Mouse (Mus musculus): Measurements from ENCODE around the gene Crybb1. TPM values are rescaled to one million over a fixed set of nuclear protein-coding genes. Genes with fewer than 3 reads are reported as not detected.

Gene Crybb1
- polyA plus RNA-seq, 1 experiment from 2014 or later: 0.30 TPM

GRCm38 (mm10) chr5:112295162-112295561, 39.5 kb downstream of the Crybb1 start:
- WGBS (ENCODE audit: insufficient replicate concordance): 22% methylated on average over 8 of the region's 8 CpGs
- DNase-seq: no peak
- H3K27me3 ChIP-seq: no peaks in the 10 kb centered on the region
- peak overlapping the region; percentile 80 for H3K27ac ChIP-seq
- peaks cover 97% of the 10 kb centered on the region for H3K4me1 ChIP-seq (replicated peaks)
- no peaks in the 10 kb centered on the region for H3K9me3 ChIP-seq (replicated peaks)
- H3K36me3 ChIP-seq: 0 out of 2 replicates have a peak, but pooled peaks cover 3% of the 10 kb centered on the region
- peak; percentile 49 for ATAC-seq (ENCODE audit: low read depth)
- peak overlapping the region; percentile 47; the same call in 1 of the 2 replicates for H3K9ac ChIP-seq
- no peak overlapping the region for H3K4me3 ChIP-seq (replicated peaks)
- peak overlapping the region; percentile 21; the same call in 1 of the 2 replicates for H3K4me2 ChIP-seq

- H3K4me2 ChIP-seq: 0 out of 2 replicates have a peak overlapping the region, but pooled peaks have one; percentile 21
- peak overlapping the region; percentile 80 for H3K27ac ChIP-seq
- peaks cover 97% of the 10 kb centered on the region for H3K4me1 ChIP-seq (replicated peaks)
These were observed 39.9 kb downstream of the Crybb1 start for GRCm38 (mm10) chr5:112295564-112295963.

GRCm38 (mm10) chr5:112296404-112297181, 41.0 kb downstream of the Crybb1 start:
- Histone ChIP-seq H3K27ac (peak overlapping the region; percentile 80), H3K4me1 (replicated peaks) (peaks cover 100% of the 10 kb centered on the region), H3K36me3 (0 out of 2 replicates have a peak, but pooled peaks cover 3% of the 10 kb centered on the region), H3K27me3 (no peaks in the 10 kb centered on the region), H3K9me3 (replicated peaks) (no peaks in the 10 kb centered on the region), H3K9ac (peak overlapping the region; percentile 43), H3K4me2 (peak overlapping the region; percentile 28; the same call in 1 of the 2 replicates), H3K4me3 (replicated peaks) (no peak overlapping the region)
- WGBS (ENCODE audit: insufficient replicate concordance): 17% methylated on average over 6 of the region's 6 CpGs
- no peak for DNase-seq
- peak; percentile 72 for ATAC-seq (ENCODE audit: low read depth)

More at GRCm38 (mm10) chr5:112295564-112295963, 39.9 kb downstream of the Crybb1 start:
- H3K27me3 ChIP-seq: no peaks in the 10 kb centered on the region
- ATAC-seq (ENCODE audit: low read depth) (no peak), DNase-seq (no peak)
- WGBS (ENCODE audit: insufficient replicate concordance): 56% methylated on average over 8 of the region's 8 CpGs
- H3K9ac ChIP-seq: peak overlapping the region; percentile 47
- no peak overlapping the region for H3K4me3 ChIP-seq (replicated peaks)
- no peaks in the 10 kb centered on the region for H3K9me3 ChIP-seq (replicated peaks)
- 0 out of 2 replicates have a peak, but pooled peaks cover 3% of the 10 kb centered on the region for H3K36me3 ChIP-seq

- Histone ChIP-seq H3K9me3 (replicated peaks) (no peaks in the 10 kb centered on the region), H3K9ac (peak overlapping the region; percentile 43), H3K4me3 (replicated peaks) (no peak overlapping the region), H3K4me2 (0 out of 2 replicates have a peak overlapping the region, but pooled peaks have one; percentile 28), H3K27ac (peak overlapping the region; percentile 80), H3K36me3 (0 out of 2 replicates have a peak, but pooled peaks cover 3% of the 10 kb centered on the region), H3K4me1 (replicated peaks) (peaks cover 99% of the 10 kb centered on the region), H3K27me3 (no peaks in the 10 kb centered on the region)
- ATAC-seq (ENCODE audit: low read depth) (no peak), DNase-seq (no peak)
- WGBS (ENCODE audit: insufficient replicate concordance): 50% methylated on average over 2 of the region's 2 CpGs
These were observed 41.6 kb downstream of the Crybb1 start for GRCm38 (mm10) chr5:112297257-112297656.

GRCm38 (mm10) chr5:112298226-112298988, 42.8 kb downstream of the Crybb1 start:
- H3K27me3 ChIP-seq: no peaks in the 10 kb centered on the region
- 53% methylated on average over 12 of the region's 12 CpGs for WGBS (ENCODE audit: insufficient replicate concordance)
- no peaks in the 10 kb centered on the region for H3K9me3 ChIP-seq (replicated peaks)
- H3K9ac ChIP-seq: 0 out of 2 replicates have a peak overlapping the region, but pooled peaks have one; percentile 31
- no peak overlapping the region for H3K4me3 ChIP-seq (replicated peaks)
- peak; percentile 5; the same call in 1 of the 2 replicates for ATAC-seq (ENCODE audit: low read depth)
- peak overlapping the region; percentile 80 for H3K27ac ChIP-seq
- peaks cover 95% of the 10 kb centered on the region for H3K4me1 ChIP-seq (replicated peaks)
- DNase-seq: no peak
- H3K4me2 ChIP-seq: no peak overlapping the region
- peaks cover 3% of the 10 kb centered on the region; the same call in 1 of the 2 replicates for H3K36me3 ChIP-seq

DNA sequence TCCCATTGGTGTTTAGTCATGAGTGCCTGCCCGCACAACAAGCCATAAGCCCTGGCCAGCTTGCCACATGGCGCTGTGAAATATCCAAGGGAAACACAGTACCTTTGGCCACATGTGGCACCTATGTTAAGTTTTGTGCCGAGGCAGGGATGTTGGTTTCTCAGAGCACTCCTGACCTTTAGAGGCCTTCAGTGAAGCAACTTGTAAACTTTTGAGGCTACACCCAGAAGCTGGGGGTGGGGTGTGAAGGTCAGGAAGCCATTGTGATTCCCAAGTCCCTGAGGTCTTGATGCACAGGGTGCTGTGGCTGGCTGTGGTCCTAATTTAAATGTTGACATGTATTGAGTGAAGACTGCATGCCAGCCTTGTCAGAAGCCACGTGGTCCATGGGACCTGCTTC, 43.8 kb downstream of the Crybb1 start:
- peaks cover 13% of the 10 kb centered on the region; the same call in 1 of the 2 replicates for H3K36me3 ChIP-seq
- H3K27me3 ChIP-seq: no peaks in the 10 kb centered on the region
- H3K9ac ChIP-seq: no peak overlapping the region
- no peak for DNase-seq
- 72% methylated on average over 4 of the region's 4 CpGs for WGBS (ENCODE audit: insufficient replicate concordance)
- H3K27ac ChIP-seq: peak overlapping the region; percentile 80; the same call in 1 of the 2 replicates
- H3K4me2 ChIP-seq: no peak overlapping the region
- H3K9me3 ChIP-seq (replicated peaks): no peaks in the 10 kb centered on the region
- no peak overlapping the region for H3K4me3 ChIP-seq (replicated peaks)
- no peak for ATAC-seq (ENCODE audit: low read depth)
- H3K4me1 ChIP-seq (replicated peaks): peaks cover 85% of the 10 kb centered on the region

GRCm38 (mm10) chr5:112300112-112300511, 44.5 kb downstream of the Crybb1 start:
- H3K4me3 ChIP-seq (replicated peaks): no peak overlapping the region
- H3K27ac ChIP-seq: no peak overlapping the region
- no peak for ATAC-seq (ENCODE audit: low read depth)
- peaks cover 78% of the 10 kb centered on the region for H3K4me1 ChIP-seq (replicated peaks)
- H3K4me2 ChIP-seq: no peak overlapping the region
- no peaks in the 10 kb centered on the region for H3K9me3 ChIP-seq (replicated peaks)
- peaks cover 20% of the 10 kb centered on the region; the same call in 1 of the 2 replicates for H3K36me3 ChIP-seq
- 60% methylated on average over 2 of the region's 2 CpGs for WGBS (ENCODE audit: insufficient replicate concordance)
- no peaks in the 10 kb centered on the region for H3K27me3 ChIP-seq
- no peak overlapping the region for H3K9ac ChIP-seq
- no peak for DNase-seq

DNA sequence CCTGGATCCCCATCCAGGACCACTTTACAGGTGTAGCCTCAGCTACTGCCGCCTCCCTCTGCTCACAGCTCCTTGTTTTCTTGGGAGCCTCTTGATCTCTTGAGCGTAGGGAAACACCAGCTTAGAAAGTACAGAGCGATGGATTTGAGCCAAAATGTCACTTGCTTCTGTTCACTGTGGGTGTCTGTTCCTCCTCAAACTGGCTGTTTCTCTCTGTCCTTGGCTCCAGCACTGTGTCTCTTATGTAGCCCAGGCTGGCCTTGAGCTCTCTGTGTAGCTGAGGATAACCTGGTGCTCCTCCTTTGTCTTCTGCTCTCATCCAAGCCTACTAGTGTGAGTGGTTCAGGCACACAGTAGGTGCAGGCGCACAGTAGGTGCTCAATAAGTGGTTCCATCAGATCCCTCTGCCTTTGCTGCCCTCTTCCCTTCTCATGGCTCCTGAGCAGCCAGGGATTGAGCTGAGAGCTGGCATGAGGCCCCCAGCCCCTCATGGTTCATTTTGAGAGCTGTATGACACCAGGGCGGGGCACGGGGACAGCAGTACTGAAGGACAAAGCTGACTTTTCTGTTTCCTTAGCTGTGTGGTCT, 45.2 kb downstream of the Crybb1 start:
- Histone ChIP-seq H3K4me3 (replicated peaks) (no peak overlapping the region), H3K9me3 (replicated peaks) (no peaks in the 10 kb centered on the region), H3K9ac (no peak overlapping the region), H3K4me1 (replicated peaks) (peaks cover 71% of the 10 kb centered on the region), H3K4me2 (no peak overlapping the region), H3K36me3 (peaks cover 27% of the 10 kb centered on the region; the same call in 1 of the 2 replicates), H3K27ac (peak overlapping the region; percentile 72), H3K27me3 (no peaks in the 10 kb centered on the region)
- WGBS (ENCODE audit: insufficient replicate concordance): 79% methylated on average over 6 of the region's 6 CpGs
- ATAC-seq (ENCODE audit: low read depth) (no peak), DNase-seq (no peak)

DNA sequence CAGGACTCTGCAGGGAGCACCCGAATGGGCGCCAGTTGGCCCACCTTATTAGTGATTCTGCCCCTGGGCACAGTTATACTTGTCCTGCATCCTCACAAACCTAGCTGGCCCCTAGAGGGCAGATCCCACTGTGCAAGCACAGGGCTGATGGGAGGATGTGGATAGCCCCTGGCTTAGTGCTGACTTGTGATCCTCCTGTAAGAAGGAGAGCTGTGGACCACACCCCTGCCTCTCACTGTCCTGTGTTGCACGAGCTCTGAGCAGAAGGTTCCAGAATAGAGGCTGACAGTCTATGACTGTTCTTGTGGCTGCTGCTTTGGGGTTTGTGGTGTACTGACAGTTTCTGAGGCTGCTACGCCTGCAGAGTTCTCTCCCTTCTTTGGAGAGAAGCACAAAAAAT, 46.1 kb downstream of the Crybb1 start:
- Histone ChIP-seq H3K27ac (peak overlapping the region; percentile 72), H3K9me3 (replicated peaks) (no peaks in the 10 kb centered on the region), H3K4me3 (replicated peaks) (no peak overlapping the region), H3K4me1 (replicated peaks) (peaks cover 62% of the 10 kb centered on the region), H3K4me2 (no peak overlapping the region), H3K9ac (no peak overlapping the region), H3K27me3 (no peaks in the 10 kb centered on the region), H3K36me3 (peaks cover 36% of the 10 kb centered on the region; the same call in 1 of the 2 replicates)
- ATAC-seq (ENCODE audit: low read depth): no peak
- no peak for DNase-seq
- 65% methylated on average over 4 of the region's 4 CpGs for WGBS (ENCODE audit: insufficient replicate concordance)

DNA sequence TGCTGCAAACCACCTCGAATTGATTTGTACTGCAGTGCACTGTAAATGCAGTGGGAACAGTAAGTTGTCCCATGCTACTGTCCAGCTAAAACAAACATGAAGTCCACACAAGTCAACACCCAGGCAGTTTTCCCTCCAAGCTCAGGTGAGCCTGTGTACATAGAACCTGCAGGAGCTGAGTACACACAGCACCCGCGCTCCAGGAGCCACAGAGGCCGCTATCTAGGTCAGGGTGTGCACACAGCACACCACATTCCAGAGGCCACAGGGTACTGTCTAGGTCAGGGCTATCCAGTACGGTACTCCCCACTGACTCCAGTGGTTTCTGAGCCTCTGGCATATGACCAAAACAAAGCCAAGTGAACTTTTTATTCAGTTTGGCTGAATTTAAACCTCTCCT, 46.7 kb downstream of the Crybb1 start:
- ATAC-seq (ENCODE audit: low read depth): peak; percentile 84
- Histone ChIP-seq H3K9ac (no peak overlapping the region), H3K27ac (peak overlapping the region; percentile 76), H3K36me3 (peaks cover 41% of the 10 kb centered on the region), H3K4me1 (replicated peaks) (peaks cover 56% of the 10 kb centered on the region), H3K4me3 (replicated peaks) (no peak overlapping the region), H3K27me3 (no peaks in the 10 kb centered on the region), H3K4me2 (no peak overlapping the region), H3K9me3 (replicated peaks) (no peaks in the 10 kb centered on the region)
- WGBS (ENCODE audit: insufficient replicate concordance): 67% methylated on average over 5 of the region's 5 CpGs
- no peak for DNase-seq

- WGBS (ENCODE audit: insufficient replicate concordance): 79% methylated on average over 5 of the region's 5 CpGs
- ATAC-seq (ENCODE audit: low read depth) (no peak), DNase-seq (no peak)
- H3K9me3 ChIP-seq (replicated peaks): no peaks in the 10 kb centered on the region
- H3K4me3 ChIP-seq (replicated peaks): no peak overlapping the region
- H3K27ac ChIP-seq: no peak overlapping the region
- no peak overlapping the region for H3K4me2 ChIP-seq
- peaks cover 69% of the 10 kb centered on the region for H3K36me3 ChIP-seq
- peaks cover 21% of the 10 kb centered on the region for H3K4me1 ChIP-seq (replicated peaks)
- H3K9ac ChIP-seq: no peak overlapping the region
- no peaks in the 10 kb centered on the region for H3K27me3 ChIP-seq
These were observed 50.2 kb downstream of the Crybb1 start for GRCm38 (mm10) chr5:112305842-112306241.
